Mouse (Mus musculus): ENCODE data around the gene Chrng.

- TF ChIP-seq USF2 (conservative IDR thresholded peaks at IDR 0.05; ENCODE audit: low read depth, low read length) (no peak), POLR2A (IDR thresholded peaks at IDR 0.05; ENCODE audit: low read depth, low read length) (no peak), NRF1 (IDR thresholded peaks at IDR 0.05; ENCODE audit: low read depth, low read length) (no peak), MAX (IDR thresholded peaks at IDR 0.05; ENCODE audit: low read length) (no peak), CTCF (conservative IDR thresholded peaks at IDR 0.05 in 1 of 2, IDR thresholded peaks at IDR 0.05 in 1 of 2; ENCODE audit: low read depth in 2 of 2, low read length in 2 of 2) (no peak)
Observed at GRCm38 (mm10) chr1:87190429-87190828, 14.0 kb upstream of the Chrng start, which contains the start of gene Chrnd.
